Mouse (Mus musculus) liver, embryonic 14.5 days (tissue): ENCODE results near the gene Mlh3.
"Not testable (repeated sequence)": the region's sequence is repeated elsewhere in the genome, so short reads cannot be mapped to it uniquely, and the experiment has no call there.

Experiments
- CTCF ChIP-seq: IDR thresholded peaks from 2 replicates; pipeline ENCODE4 v1.5.1; 2016; ENCODE audit warnings: antibody characterized with exemption, low read depth, control low read depth
- EP300 ChIP-seq: IDR thresholded peaks from 2 replicates; pipeline ENCODE4 v1.6.1; 2016; ENCODE audit warnings: antibody characterized with exemption, low read depth

- TF ChIP-seq CTCF, EP300: not testable (repeated sequence)
These were observed 11.4 kb upstream of the Mlh3 start for GRCm38 (mm10) chr12:85281756-85282155.
